Mouse (Mus musculus) testis, adult 2 months (tissue): ENCODE measurements around the gene Map2k2.
"Not testable (repeated sequence)": the region's sequence is repeated elsewhere in the genome, so short reads cannot be mapped to it uniquely, and the experiment has no call there.

Source experiments
- CTCF ChIP-seq: fragments of 200-500 bp; IDR thresholded peaks from 2 replicates; pipeline ENCODE4 v1.5.1; 2012; ENCODE audit warnings: low read depth, mild to moderate bottlenecking, inconsistent platforms, low read length, moderate library complexity; ENCODE audit not compliant: control insufficient read depth, insufficient read depth, insufficient replicate concordance
- POLR2A ChIP-seq: fragments of 200-500 bp; IDR thresholded peaks from 2 replicates; pipeline ENCODE4 v1.6.1; 2012; ENCODE audit warnings: low read depth, mild to moderate bottlenecking, inconsistent platforms, low read length, moderate library complexity; ENCODE audit not compliant: control insufficient read depth

- TF ChIP-seq POLR2A, CTCF: not testable (repeated sequence)
These were observed 41.2 kb upstream of the Map2k2 start for GRCm38 (mm10) chr10:81064519-81064918.
